Mouse (Mus musculus): ENCODE data around the gene Nmrk2.

Nmrk2 gene

DNA sequence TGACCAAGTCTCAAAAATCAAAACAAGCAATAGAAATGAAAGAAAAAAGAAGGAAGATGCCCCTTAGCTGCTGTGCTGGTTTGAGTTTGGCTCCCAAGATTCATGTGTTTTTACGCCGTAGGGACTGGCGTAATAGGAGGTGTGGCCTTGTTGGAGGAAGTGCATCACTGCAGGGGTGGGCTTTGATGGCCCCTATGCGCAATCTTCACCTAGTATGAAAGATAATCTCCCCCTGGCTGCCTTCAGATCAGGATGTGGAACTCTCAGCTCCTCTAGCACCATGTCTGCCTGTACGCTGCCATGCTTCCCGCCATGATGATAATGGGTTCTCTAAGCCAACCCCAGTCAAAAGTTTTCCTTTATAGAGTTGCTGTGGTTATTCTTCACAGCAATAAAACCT, 14.4 kb upstream of the Nmrk2 start:
- no peak for DNase-seq

DNA sequence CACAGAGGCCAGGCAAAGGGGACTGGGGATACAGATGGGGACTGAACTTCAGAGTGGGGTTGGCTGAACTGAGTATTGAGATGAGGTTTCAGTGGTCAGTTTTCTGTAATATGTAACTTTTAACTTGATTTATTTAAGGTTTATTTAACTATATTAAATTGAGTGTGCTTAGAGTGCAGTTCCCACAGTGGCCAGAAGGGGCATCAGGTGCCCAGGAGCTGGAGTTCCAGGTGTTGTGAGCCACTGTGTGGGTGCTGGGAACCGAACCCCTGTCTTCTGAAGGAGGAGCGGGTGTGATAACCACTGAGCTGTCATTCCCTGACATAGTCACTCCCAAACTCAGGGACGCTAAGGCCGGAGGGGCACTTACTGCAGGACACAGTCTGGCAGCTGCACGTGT, 8.3 kb upstream of the Nmrk2 start:
- DNase-seq = no peak

DNA sequence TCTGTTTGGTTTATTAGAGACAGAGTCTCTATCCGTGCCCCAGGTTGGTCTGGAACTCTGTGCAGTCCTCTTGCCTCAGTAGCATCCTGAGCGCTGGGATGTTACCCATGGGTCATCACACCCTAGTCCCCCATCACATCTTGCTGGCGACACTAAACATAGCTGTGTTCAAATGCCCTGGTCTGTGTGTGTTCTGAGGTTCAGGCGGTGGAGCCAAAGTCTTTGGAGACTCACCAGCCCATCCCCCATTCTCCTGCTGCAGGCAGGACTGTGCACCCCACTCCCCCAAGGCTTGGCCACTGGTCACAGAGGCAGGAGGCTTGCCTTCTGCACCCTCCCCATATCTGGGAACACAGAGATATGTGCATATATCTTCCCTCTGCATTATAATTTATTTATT, 2.3 kb upstream of the Nmrk2 start:
- no peak for DNase-seq

DNA sequence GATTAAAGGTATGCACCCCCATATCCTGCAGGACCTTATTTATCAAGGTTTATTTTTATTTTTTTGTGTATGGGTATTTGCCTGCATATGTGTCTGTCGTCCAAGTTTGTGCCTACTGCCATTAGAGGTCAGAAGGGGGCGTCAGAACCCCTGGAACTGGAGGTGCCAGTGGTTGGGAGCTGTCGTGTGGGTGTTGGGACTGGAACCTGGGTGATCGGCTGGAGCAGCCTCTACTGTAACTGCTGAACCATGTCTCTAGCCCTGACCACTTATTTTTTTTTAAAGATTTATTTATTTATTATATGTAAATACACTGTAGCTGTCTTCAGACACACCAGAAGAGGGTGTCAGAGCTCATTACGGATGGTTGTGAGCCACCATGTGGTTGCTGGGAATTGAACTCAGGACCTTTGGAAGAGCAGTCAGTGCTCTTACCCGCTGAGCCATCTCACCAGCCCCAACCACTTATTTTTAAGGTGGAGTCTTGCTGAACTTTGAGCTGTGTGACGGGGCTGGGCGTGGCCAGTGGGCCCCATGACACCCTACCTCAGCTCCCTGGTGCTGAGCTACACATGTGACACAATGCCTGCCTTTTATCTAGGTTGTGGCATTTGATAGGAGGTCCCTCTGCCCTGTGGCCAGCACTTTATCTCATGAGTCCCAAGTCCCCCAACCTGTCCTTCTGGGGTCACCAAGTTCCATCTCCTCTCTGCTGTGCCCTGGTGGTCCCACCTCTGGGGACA, 1.3 kb upstream of the Nmrk2 start:
- DNase-seq = no peak

DNA sequence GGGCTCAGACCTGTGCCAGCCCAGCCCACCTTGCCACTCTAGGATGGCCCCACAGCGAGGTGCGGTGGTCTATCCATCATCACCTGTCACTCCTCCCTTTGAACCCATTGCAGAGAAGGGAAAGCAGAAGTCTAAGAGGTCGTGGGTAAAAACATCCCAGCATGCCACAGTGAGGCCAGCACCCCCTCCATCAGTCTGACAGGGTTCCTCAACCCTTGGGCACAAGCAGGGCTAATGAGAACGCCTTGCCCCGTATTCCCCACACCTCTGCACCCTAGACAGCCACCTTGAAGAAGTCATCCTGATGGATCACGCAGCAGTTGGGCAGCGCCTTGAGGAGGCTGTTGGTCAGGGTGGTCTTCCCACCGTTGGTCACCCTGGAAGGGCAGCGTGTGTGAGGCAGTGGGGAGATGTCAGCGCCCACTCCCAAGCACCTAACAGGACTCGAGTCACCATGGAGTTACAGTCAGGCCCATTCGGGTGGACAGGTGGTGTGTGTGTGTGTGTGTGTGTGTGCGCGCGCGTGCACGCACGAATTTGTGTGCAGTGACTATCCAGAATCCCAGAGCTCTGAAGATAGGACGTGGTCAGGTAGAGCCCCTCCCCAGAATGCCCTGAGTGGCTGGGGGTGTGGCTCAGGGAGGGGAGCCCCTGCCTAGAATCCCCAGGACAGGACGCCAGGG, 1.1 kb downstream of the Nmrk2 start:
- no peak for DNase-seq

DNA sequence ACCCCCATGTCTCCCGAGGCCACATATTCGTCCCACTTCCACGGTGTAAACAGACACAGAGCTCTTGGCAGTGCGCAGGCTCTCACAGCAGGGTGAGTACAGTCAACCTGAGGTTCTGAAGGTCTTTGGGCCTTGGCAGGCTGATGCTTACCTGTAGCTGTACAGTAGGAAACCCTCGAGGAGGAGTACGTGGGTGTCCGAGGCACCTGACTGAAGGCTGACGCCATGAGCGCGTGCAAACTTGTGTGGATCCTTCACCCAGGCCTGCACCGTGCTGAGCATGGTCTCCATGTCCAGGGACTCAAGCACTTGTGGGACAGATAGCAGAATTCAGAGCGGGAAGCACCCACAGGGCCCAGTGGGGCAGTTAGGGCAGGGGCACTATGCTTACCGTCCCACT, 1.7 kb downstream of the Nmrk2 start:
- no peak for DNase-seq

DNA sequence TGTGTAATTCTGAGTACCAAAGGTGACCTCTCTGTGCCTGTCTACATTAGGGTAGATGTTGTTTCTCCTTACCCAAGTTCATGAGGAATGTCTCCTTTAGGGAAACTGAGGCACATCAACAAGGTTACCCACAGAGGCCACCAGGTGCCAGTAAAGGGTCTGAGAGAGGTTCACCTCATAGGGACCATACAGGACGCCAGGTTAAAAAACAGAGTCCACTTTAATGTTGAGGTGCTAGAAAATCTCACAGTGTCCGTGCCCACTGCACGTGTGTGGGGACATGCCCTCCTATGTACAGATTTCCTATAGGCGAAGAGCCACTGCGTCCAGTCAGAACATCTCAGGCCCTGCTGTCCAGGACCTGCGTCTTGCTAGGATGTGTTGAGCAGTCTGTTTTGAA, 2.9 kb downstream of the Nmrk2 start:
- no peak for DNase-seq

DNA sequence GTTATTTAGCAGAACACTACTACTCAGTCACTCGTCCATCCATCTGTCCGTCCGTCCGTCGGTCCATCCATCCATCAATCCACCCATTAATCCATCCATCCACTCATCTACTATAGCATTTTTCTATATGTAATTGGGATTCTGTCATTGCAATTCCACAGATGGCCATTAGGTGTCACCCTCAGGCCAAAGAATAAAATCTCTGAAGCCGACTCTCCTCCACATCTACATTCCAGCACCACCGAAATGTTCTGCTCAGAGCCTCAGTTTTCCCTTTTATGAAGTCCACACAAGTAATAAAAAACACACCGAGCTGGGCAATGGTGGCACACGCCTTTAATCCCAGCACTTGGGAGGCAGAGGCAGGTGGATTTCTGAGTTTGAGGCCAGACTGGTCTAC, 3.6 kb downstream of the Nmrk2 start:
- DNase-seq = peak; percentile 73 to 80

DNA sequence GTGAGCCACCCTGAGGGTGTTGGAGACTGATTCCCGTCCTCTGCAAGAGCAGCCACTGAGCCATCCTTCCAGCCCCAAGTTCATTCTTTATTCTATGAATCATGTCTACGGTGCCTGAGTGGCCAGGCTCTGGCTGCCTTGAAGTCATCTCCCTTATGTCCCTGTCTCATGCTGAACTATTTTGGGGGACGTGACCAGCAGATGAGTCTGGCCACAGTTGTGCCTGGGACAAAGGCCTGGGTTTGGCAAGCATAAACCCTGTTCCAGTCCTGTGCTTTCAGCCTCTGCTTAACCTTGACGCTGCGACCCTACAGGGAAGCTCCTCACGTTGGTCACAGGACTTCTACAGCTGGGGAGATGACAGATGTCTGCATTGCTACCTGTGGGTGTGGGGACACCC, 4.5 kb downstream of the Nmrk2 start:
- no peak for DNase-seq

DNA sequence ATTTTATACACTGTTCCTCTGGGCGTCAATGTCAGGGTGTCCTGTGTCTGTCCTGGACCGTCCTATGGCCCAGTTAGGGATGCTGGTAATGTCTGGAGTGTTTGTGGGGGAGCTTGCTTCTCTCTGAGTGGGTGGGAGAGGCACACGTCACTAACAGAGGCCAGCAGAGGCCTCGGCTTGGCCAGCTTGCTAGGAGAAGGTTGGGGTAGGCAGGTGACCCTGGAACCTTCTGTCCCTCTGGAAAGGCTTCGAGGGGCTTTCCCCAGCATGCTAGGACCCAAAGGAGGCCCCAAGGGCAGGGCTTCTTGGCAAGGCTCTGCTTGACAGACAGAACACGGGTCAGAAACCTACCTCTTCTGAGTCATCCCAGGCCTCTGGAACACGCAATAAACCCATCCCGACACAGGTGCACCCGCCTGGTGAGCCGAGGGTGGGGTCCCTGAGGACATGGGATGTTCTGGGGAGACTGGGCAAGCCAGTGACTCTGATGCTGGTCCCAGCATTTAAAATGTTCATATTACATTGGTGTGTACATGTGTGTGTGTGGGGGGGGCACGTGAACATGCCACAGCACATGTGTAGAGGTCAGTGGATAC, 5.3 kb downstream of the Nmrk2 start:
- no peak for DNase-seq

DNA sequence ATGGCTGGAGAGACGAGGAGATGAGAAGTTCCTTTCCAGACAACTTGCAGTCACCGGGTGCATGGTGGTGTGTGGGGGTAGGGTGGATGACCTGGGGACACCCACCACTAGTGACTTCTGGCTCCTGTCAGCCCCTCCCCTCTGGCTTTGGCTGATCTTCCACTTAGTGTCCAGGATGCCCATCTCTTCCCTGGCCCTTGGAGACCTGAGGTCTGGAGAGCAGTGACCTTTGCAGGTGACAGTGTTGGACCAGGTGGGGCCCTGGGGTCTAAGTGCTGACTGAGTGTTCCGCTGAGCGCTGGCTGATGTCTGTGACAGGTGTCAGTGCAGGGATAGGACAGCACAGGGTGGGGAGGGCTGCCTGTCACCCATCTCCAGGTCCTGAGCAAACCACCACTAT, 6.6 kb downstream of the Nmrk2 start:
- DNase-seq = no peak

DNA sequence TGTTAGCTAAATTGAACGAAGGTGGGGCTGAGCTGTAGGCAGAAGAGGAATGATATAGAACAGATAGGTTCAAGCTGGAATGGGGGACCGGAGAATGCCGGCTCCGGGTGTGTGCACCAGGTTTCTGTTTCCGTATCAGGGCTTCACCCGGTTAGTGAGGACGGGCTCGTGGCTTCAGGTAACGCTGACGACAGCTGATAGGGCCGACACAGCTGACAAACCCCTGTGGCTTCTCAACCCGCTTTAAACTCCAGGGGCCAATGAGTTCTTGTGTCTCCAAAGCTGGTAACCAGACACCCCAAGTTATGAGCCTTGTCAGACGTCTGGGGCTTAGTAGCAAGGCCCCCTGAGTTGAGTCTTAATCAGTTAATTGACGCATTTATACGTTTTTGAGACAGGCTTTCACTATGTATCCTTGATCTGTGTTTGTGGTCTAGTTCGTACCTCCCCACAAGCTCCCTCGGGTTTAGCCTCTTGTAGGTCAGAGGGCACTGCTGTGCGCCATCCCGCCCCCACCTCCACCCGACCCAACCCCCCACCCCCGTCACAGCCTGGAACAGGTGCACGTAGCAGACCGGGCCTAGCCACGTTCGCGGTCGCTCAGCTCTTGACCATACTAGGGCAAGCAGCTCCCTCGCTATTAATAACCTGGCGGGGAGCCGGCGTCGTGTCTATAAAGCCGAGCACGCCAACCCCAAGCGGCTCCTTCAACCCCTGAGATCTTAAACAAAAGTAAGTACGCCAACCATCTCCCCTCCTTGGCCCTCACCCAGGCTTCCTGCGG, 7.7 kb downstream of the Nmrk2 start:
- DNase-seq = peak in 1 of 2 experiments; percentile 51

DNA sequence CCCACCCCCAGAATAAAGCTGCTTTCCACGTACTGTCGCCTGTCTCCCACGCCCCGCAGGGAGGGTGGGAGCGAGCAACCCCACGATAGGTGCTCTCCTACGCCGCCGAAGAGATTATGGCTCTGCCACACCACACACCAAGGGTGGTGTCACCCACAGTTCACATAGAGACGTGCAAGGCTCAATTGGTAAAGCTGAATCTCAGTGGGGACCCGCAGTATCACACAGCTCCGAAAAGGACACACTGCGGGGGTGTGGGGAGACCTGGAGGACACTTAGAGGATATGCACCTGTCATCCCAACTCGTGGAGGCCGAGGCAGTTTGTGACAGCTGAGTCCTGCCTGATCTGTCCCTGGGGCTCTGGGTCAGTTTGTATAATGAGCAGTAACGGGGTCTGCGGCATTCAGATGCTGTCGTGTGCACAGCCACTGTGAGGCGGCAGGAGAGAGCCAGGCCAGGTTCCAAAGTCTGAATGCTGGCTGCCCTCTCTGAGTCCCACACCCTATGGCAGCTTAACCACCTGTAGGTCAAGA, 8.8 kb downstream of the Nmrk2 start:
- DNase-seq = peak; percentile 48 to 64

DNA sequence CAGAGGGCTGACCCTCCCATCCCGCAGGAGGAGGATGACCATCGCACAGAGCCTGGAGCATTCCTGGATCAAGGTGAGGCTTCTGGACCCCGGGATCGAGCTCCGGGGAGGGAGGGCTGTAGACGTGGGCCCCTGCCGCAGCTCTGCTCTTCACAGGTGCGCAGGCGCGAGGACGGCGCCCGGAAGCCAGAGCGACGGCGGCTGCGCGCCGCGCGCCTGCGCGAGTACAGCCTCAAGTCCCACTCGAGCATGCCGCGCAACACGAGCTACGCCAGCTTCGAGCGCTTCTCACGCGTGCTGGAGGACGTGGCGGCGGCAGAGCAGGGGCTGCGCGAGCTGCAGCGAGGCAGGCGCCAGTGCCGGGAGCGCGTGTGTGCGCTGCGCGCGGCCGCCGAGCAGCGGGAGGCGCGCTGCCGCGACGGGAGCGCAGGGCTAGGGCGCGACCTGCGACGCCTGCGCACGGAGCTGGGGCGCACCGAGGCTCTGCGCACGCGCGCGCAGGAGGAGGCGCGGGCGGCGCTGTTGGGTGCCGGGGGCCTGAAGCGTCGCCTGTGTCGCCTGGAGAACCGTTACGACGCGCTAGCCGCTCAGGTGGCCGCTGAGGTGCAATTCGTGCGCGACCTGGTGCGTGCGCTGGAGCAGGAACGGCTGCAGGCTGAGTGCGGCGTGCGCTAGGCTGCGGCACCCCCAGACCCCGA, 9.4 kb downstream of the Nmrk2 start:
- peak; percentile 76 to 94 for DNase-seq

DNA sequence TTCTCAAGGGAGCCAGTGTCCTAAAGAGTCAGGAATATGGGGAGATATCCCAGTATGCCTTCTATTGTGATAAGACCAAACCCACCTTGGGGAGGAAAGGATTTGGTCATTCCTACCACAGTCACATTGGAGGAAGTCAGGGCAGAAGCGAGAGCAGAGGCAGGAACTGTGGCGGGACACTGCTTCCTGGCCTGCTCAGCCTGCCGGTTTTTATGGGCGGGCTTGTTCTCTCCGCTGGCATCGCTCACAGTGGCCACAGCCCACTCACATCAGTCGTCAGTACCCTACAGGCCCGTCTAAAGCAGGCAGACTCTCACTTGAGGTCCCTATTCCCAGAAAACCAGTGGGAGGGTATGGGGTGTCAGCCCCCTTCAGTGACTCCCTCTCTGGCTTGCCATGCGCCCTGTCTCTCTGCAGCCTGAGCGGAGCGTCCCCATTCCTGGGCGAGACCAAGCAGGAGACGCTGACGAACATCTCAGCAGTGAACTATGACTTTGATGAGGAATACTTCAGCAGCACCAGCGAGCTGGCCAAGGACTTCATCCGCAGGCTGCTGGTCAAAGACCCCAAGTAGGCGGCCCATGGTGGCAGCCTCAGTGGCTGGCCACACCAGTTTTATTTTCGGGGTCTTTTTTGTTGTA, 10.4 kb downstream of the Nmrk2 start:
- no peak for DNase-seq

DNA sequence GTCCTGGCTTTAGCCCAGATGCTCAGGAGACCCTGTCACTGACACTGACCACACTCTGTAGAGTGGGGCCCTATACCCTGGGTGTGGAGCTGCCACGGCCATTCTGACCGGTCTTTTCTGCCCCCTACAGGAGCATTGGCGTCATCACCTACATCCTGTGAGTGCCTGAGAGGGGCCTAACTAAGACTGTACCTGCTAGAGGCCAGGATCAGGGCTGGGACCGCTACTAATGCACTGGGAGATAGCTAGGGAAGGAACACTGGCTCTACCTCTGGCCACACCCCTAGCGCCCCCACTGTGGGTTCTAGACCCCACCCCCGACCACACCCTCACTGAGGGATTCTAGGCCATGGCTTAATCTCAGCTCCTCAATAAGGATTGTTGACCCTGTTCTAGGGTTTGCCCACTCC, 10.9 kb downstream of the Nmrk2 start:
- DNase-seq = no peak

DNA sequence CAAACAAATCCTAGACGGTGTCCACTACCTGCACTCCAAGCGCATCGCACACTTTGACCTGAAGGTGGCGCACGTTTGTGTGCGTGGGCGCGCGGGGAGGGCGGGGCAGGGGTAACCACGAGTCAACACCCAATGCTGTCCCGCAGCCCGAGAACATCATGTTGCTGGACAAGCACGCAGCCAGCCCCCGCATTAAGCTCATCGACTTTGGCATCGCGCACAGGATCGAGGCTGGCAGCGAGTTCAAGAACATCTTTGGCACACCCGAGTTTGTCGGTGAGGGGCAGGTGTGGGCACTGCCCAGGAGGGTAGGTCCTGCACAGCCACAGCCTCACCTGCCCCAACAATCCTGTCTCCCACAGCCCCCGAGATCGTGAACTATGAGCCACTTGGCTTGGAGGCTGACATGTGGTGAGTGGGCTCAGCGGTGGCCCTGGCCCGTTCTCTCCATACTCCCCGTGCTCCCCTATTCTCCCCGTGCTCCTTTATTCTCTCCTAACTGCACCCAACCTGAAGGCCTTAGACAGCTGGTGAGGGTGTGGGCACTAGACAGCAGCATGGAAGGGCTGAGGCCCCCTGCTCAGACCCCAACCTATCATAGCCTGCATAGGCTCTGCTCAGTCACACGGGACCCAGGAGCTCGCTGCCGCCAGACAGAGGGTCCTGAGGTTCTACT, 11.5 kb downstream of the Nmrk2 start:
- DNase-seq = peak in 1 of 2 experiments; percentile 53

DNA sequence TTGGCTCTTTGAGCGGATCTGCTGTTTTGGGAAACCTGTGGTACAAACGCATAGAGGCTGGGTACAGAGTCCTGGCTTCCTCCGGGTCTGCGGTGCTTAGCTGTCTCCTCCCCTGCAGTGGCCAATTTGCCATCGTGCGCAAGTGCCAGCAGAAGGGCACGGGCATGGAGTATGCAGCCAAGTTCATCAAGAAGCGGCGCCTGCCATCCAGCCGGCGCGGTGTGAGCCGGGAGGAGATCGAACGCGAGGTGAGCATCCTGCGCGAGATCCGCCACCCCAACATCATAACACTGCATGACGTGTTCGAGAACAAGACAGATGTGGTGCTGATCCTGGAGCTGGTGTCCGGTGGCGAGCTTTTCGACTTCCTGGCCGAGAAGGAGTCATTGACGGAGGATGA, 12.0 kb downstream of the Nmrk2 start:
- no peak for DNase-seq

DNA sequence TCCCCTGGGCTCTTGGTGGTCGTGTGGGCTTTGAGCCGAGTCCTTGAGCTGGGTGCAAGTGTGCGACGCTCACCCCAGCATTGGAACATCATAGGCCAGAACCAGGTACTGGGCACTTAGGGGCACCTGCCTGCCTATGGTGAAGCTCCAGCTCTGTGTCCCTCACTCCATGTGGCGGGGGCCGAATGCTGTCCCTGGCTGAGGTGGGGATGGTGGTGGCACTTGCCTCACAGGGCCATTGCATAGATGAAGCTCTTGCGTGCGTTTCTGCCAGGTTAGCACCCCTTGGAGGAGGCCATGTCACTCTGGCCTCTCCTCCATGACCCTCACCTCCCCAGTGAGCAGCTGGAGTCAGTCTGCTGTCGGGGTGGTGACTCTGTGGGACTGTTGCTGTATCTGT, 14.7 kb downstream of the Nmrk2 start:
- DNase-seq = no peak

DNA sequence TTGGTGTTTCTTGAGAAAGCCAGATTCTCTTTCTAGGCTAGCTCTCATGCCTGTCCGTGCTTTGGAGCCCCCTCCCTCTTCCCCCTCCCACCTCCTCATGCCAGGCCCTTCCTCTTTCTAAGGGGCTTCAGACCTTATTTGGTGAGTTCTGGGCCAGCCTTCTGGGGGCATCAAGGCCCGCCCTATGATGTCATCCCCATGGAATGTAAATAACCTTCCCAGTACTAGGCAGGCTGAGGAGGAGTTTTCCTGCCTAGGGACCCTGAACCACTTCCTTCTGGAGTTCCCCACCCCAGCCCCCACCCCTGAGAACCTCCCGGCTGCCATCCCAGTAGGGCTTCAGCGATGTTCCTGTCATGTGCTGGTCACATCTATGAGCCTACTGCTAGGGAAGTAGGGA, 17.1 kb downstream of the Nmrk2 start:
- DNase-seq = no peak

DNA sequence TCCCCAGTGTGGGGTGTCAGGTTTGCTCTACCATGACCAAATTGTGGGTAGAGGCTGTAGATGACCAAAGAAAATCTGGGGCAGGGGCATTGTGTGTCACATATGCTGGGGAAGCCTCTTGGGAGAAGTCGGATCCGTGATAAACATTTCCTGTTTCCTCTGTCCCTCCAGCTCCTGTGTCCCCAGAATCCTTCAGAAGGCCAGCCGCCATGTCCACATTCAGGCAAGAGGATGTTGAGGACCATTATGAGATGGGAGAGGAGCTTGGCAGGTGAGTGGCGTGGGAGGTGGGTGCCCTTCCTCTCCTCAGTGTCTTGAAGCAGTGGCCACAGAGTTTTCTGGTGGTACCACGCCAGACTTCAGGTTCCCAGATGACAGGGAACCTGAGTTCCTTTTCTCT, 18.0 kb downstream of the Nmrk2 start, which contains the start of gene 4930442H23Rik:
Gene 4930442H23Rik, minus strand, starts transcription at position 45 of the 400 bp plus-strand sequence.
- no peak for DNase-seq

Data from cerebellum, adult 18-20 months (tissue).